ENCODE assay signal across 8 mouse cellular contexts in genomic region chr15:102516293-102516692, GRCm38 (mm10). TPM values are rescaled to one million over a fixed set of nuclear protein-coding genes. Genes with fewer than 3 reads are reported as not detected.
DNase-seq lines count a peak whose midpoint lies in the region; ATAC-seq and TF ChIP-seq lines count a peak whose summit lies in the region.

No protein-coding gene starts in this region.

- H3K27ac ChIP-seq in heart, postnatal 0 days (ENCODE audit: low read depth), result peak overlapping the region; percentile 99
- peak overlapping the region; percentile 98 for H3K27ac ChIP-seq in midbrain, embryonic 10.5 days (replicated peaks)

- peaks cover 58% of the 10 kb centered on the region for H3K4me1 ChIP-seq in megakaryocyte, embryonic 14.5 days
- peaks cover 23% of the 10 kb centered on the region for H3K4me1 ChIP-seq in heart, postnatal 0 days (ENCODE audit: control insufficient read depth, insufficient read depth)
- H3K4me1 ChIP-seq in midbrain, embryonic 10.5 days, result peaks cover 73% of the 10 kb centered on the region

- peak overlapping the region; percentile 95 for H3K4me3 ChIP-seq in megakaryocyte, embryonic 14.5 days (replicated peaks)
- peak overlapping the region; percentile 61 for H3K4me3 ChIP-seq in heart, postnatal 0 days (ENCODE audit: low read depth, low read length)
- peak overlapping the region; percentile 81 for H3K4me3 ChIP-seq in midbrain, embryonic 10.5 days

- H3K9me3 ChIP-seq in megakaryocyte, embryonic 14.5 days, result no peaks in the 10 kb centered on the region
- no peaks in the 10 kb centered on the region for H3K9me3 ChIP-seq in heart, postnatal 0 days (replicated peaks; ENCODE audit: control insufficient read depth, low read length)
- H3K9me3 ChIP-seq in midbrain, embryonic 10.5 days (replicated peaks), result no peaks in the 10 kb centered on the region

- peak overlapping the region; percentile 93 for H3K4me2 ChIP-seq in heart, postnatal 0 days (ENCODE audit: low read depth, low read length)

- peak; percentile 68 for DNase-seq in cerebellum, adult 8-10 months
- DNase-seq in heart, postnatal 0 days (ENCODE audit: low spot score), result no peak
- DNase-seq in midbrain, embryonic 10.5 days (ENCODE audit: low spot score), result no peak
- no peak for DNase-seq in natural killer cell, adult 2 months (ENCODE audit: low spot score in 2 of 2)
- DNase-seq in layer of hippocampus, adult 9-10 months (ENCODE audit: low spot score), result no peak
- no peak for DNase-seq in testis, postnatal 14 days (ENCODE audit: low spot score)

- no peak for TF ChIP-seq CTCF in heart, postnatal 0 days (IDR thresholded peaks at IDR 0.05; ENCODE audit: low read depth)

- H3K36me3 ChIP-seq in megakaryocyte, embryonic 14.5 days (replicated peaks; ENCODE audit: low read length), result peaks cover 7% of the 10 kb centered on the region
- peaks cover 3% of the 10 kb centered on the region; the same call in 1 of the 2 replicates for H3K36me3 ChIP-seq in heart, postnatal 0 days (replicated peaks; ENCODE audit: control insufficient read depth, insufficient read depth, low read length)
- H3K36me3 ChIP-seq in midbrain, embryonic 10.5 days, result peaks cover 12% of the 10 kb centered on the region

- no peak for ATAC-seq in megakaryocyte, adult 5-6 weeks (ENCODE audit: poor library complexity, severe bottlenecking)
- ATAC-seq in heart, postnatal 0 days (ENCODE audit: insufficient read depth, low read depth), result no peak

- no peak for TF ChIP-seq EP300 in heart, postnatal 0 days (IDR thresholded peaks at IDR 0.05; ENCODE audit: low read depth)

- peak overlapping the region; percentile 58 for H3K9ac ChIP-seq in heart, postnatal 0 days (replicated peaks; ENCODE audit: low read depth, low read length)

- peaks cover 5% of the 10 kb centered on the region for H3K27me3 ChIP-seq in megakaryocyte, embryonic 14.5 days (replicated peaks)
- H3K27me3 ChIP-seq in heart, postnatal 0 days (ENCODE audit: control insufficient read depth, insufficient read depth, low read length), result no peaks in the 10 kb centered on the region
- no peaks in the 10 kb centered on the region for H3K27me3 ChIP-seq in midbrain, embryonic 10.5 days (ENCODE audit: low read depth, poor library complexity, severe bottlenecking)

- 5% methylated on average over 12 of the region's 12 CpGs for WGBS in heart, postnatal 0 days
- 0% methylated on average over 12 of the region's 12 CpGs for WGBS in midbrain, embryonic 10.5 days

RNA-seq across cellular contexts. Expression of gene Map3k12, which starts 0.6 kb away (rescaled TPM):
- polyA plus RNA-seq in megakaryocyte, embryonic 14.5 days (2012; ENCODE audit: insufficient read depth, low replicate concordance), result 2.3 and 5.9 TPM in 2 replicates
- total RNA-seq in megakaryocyte, adult 5-6 weeks (2015), result 0.09 and 0.27 TPM in 2 replicates
- total RNA-seq in megakaryocyte, adult 5-6 weeks (2017), result 0.33 and 0.85 TPM in 2 replicates
- total RNA-seq in heart, postnatal 0 days (2014; rRNA removed; ENCODE audit: low replicate concordance), result 4.7 and 6.1 TPM in 2 replicates
- 4.1 and 4.6 TPM in 2 replicates for polyA plus RNA-seq in heart, postnatal 0 days (2015; fragmentation: Nextera tagmentation; extraction: Ambion mirVana)
- 23.4 and 31.8 TPM in 2 replicates for polyA plus RNA-seq in midbrain, embryonic 10.5 days (2016; fragmentation: Nextera tagmentation; extraction: Ambion mirVana)

RNA-seq across cellular contexts. Expression of gene Tarbp2, which starts 1.7 kb away (rescaled TPM):
- polyA plus RNA-seq in megakaryocyte, embryonic 14.5 days (2012; ENCODE audit: insufficient read depth, low replicate concordance), result 46.9 and 64.7 TPM in 2 replicates
- total RNA-seq in megakaryocyte, adult 5-6 weeks (2015), result 10.7 and 14.1 TPM in 2 replicates
- 19.4 and 21.2 TPM in 2 replicates for total RNA-seq in megakaryocyte, adult 5-6 weeks (2017)
- total RNA-seq in heart, postnatal 0 days (2014; rRNA removed; ENCODE audit: low replicate concordance), result 73.7 and 74.9 TPM in 2 replicates
- polyA plus RNA-seq in heart, postnatal 0 days (2015; fragmentation: Nextera tagmentation; extraction: Ambion mirVana), result 65.4 and 68.5 TPM in 2 replicates
- 133 and 143 TPM in 2 replicates for polyA plus RNA-seq in midbrain, embryonic 10.5 days (2016; fragmentation: Nextera tagmentation; extraction: Ambion mirVana)

RNA-seq across cellular contexts. Expression of gene Npff, which starts 8.4 kb away (rescaled TPM):
- polyA plus RNA-seq in megakaryocyte, embryonic 14.5 days (2012; ENCODE audit: insufficient read depth, low replicate concordance), result 4.0 TPM in 1 of 2 replicates, not detected in the other
- total RNA-seq in megakaryocyte, adult 5-6 weeks (2015), result 2.8 and 5.0 TPM in 2 replicates
- total RNA-seq in megakaryocyte, adult 5-6 weeks (2017), result 0.81 TPM in 1 of 2 replicates, not detected in the other
- 0.84 TPM in 1 of 2 replicates, not detected in the other for total RNA-seq in heart, postnatal 0 days (2014; rRNA removed; ENCODE audit: low replicate concordance)
- polyA plus RNA-seq in heart, postnatal 0 days (2015; fragmentation: Nextera tagmentation; extraction: Ambion mirVana), result 0.89 and 1.1 TPM in 2 replicates
- polyA plus RNA-seq in midbrain, embryonic 10.5 days (2016; fragmentation: Nextera tagmentation; extraction: Ambion mirVana), result 2.0 and 2.9 TPM in 2 replicates

RNA-seq across cellular contexts. Expression of gene Gm10337, which starts 12.8 kb away (rescaled TPM):
- polyA plus RNA-seq in megakaryocyte, embryonic 14.5 days (2012; ENCODE audit: insufficient read depth, low replicate concordance), result not detected in 2 replicates
- not detected in 2 replicates for total RNA-seq in megakaryocyte, adult 5-6 weeks (2015)
- total RNA-seq in megakaryocyte, adult 5-6 weeks (2017), result not detected in 2 replicates
- not detected in 2 replicates for total RNA-seq in heart, postnatal 0 days (2014; rRNA removed; ENCODE audit: low replicate concordance)
- not detected in 2 replicates for polyA plus RNA-seq in heart, postnatal 0 days (2015; fragmentation: Nextera tagmentation; extraction: Ambion mirVana)
- 3.5 TPM in 1 of 2 replicates, not detected in the other for polyA plus RNA-seq in midbrain, embryonic 10.5 days (2016; fragmentation: Nextera tagmentation; extraction: Ambion mirVana)

RNA-seq across cellular contexts. Expression of gene Pcbp2, which starts 46.0 kb away (rescaled TPM):
- 254 and 404 TPM in 2 replicates for polyA plus RNA-seq in megakaryocyte, embryonic 14.5 days (2012; ENCODE audit: insufficient read depth, low replicate concordance)
- total RNA-seq in megakaryocyte, adult 5-6 weeks (2015), result 705 and 801 TPM in 2 replicates
- total RNA-seq in megakaryocyte, adult 5-6 weeks (2017), result 156 and 205 TPM in 2 replicates
- 180 and 221 TPM in 2 replicates for total RNA-seq in heart, postnatal 0 days (2014; rRNA removed; ENCODE audit: low replicate concordance)
- polyA plus RNA-seq in heart, postnatal 0 days (2015; fragmentation: Nextera tagmentation; extraction: Ambion mirVana), result 118 and 121 TPM in 2 replicates
- 194 and 201 TPM in 2 replicates for polyA plus RNA-seq in midbrain, embryonic 10.5 days (2016; fragmentation: Nextera tagmentation; extraction: Ambion mirVana)
